Mouse (Mus musculus) kidney, embryonic 14.5 days (tissue): ENCODE measurements at regions not wholly inside any gene's neighbourhood (a gene's known extent, or its start where the extent isn't known, plus 50 kb on each side); places are given as distances from the start of the nearest gene placed in this dataset.

Source experiments
- ATAC-seq: fragments of 200-750 bp; cut with Nextera tagmentation; 2 replicates; pipeline ENCODE4 v1.8.0; 2017; ENCODE audit warnings: moderate number of reproducible peaks, mild to moderate bottlenecking, moderate TSS enrichment, moderate library complexity; ENCODE audit not compliant: low FRiP score, low TSS enrichment
- H3K27ac ChIP-seq: fragments of 300-500 bp; sonication (generic); 2 replicates; pipeline ENCODE4 v1.5.1; 2014; ENCODE audit warnings: low read depth, mild to moderate bottlenecking, low read length, moderate library complexity, mixed read lengths
- H3K27me3 ChIP-seq: fragments of 300-500 bp; sonication (generic); 2 replicates; pipeline ENCODE4 v1.6.1; 2014; ENCODE audit warnings: mild to moderate bottlenecking, low read length; ENCODE audit not compliant: control insufficient read depth, insufficient read depth
- H3K36me3 ChIP-seq: fragments of 300-500 bp; sonication (generic); 2 replicates; pipeline ENCODE4 v1.6.1; 2014; ENCODE audit warnings: low read length, mixed read lengths; ENCODE audit not compliant: control insufficient read depth, insufficient read depth
- H3K4me1 ChIP-seq: fragments of 300-500 bp; sonication (generic); 2 replicates; pipeline ENCODE4 v1.6.1; 2014; ENCODE audit warnings: low read length, mixed read lengths; ENCODE audit not compliant: control insufficient read depth, insufficient read depth
- H3K4me2 ChIP-seq: fragments of 300-500 bp; sonication (generic); replicated peaks from 2 replicates; pipeline ENCODE4 v1.6.1; 2014; ENCODE audit warnings: low read depth, mild to moderate bottlenecking, low read length
- H3K4me3 ChIP-seq: fragments of 300-500 bp; sonication (generic); 2 replicates; pipeline ENCODE4 v1.5.1; 2014; ENCODE audit warnings: mild to moderate bottlenecking, low read length
- H3K9ac ChIP-seq: fragments of 300-500 bp; sonication (generic); 2 replicates; pipeline ENCODE4 v1.6.1; 2014; ENCODE audit warnings: low read depth, mild to moderate bottlenecking, low read length, moderate library complexity
- H3K9me3 ChIP-seq: fragments of 300-500 bp; sonication (generic); 2 replicates; pipeline ENCODE4 v1.6.1; 2016; ENCODE audit warnings: low read length; ENCODE audit not compliant: control insufficient read depth
- WGBS: fragments of 180-500 bp; shearing (Covaris S2); extraction: QIAGEN DNeasy Blood & Tissue Kit; methylation state at CpG from one replicate; pipeline ENCODE4 v1.1.7; 2014; 5-methylcytosine and 5-hydroxymethylcytosine counted together

- H3K27me3 ChIP-seq = no peaks in the 10 kb centered on the region
- H3K9me3 ChIP-seq = no peaks in the 10 kb centered on the region
- H3K27ac ChIP-seq = no peak overlapping the region
- H3K36me3 ChIP-seq = no peaks in the 10 kb centered on the region
- H3K4me3 ChIP-seq = no peak overlapping the region
- H3K9ac ChIP-seq = no peak overlapping the region
- H3K4me1 ChIP-seq = no peaks in the 10 kb centered on the region
- H3K4me2 ChIP-seq = no peak overlapping the region
- no peak for ATAC-seq
- 92% methylated on average over 5 of the region's 5 CpGs for WGBS
Observed at GRCm38 (mm10) chr9:115559521-115559920, 249.3 kb upstream of the Stt3b start.

GRCm38 (mm10) chr9:115561207-115561606, 251.0 kb upstream of the Stt3b start:
- Histone ChIP-seq H3K4me1 (no peaks in the 10 kb centered on the region), H3K9ac (no peak overlapping the region), H3K27ac (no peak overlapping the region), H3K9me3 (no peaks in the 10 kb centered on the region), H3K36me3 (no peaks in the 10 kb centered on the region), H3K4me3 (no peak overlapping the region), H3K4me2 (no peak overlapping the region), H3K27me3 (no peaks in the 10 kb centered on the region)
- ATAC-seq = no peak
- WGBS = 91% methylated on average over 6 of the region's 6 CpGs

GRCm38 (mm10) chr9:115562783-115563182, 252.6 kb upstream of the Stt3b start:
- Histone ChIP-seq H3K9me3 (no peaks in the 10 kb centered on the region), H3K4me2 (no peak overlapping the region), H3K36me3 (no peaks in the 10 kb centered on the region), H3K9ac (no peak overlapping the region), H3K4me1 (no peaks in the 10 kb centered on the region), H3K4me3 (no peak overlapping the region), H3K27ac (no peak overlapping the region), H3K27me3 (no peaks in the 10 kb centered on the region)
- 67% methylated on average over 4 of the region's 4 CpGs for WGBS
- ATAC-seq = no peak

GRCm38 (mm10) chr9:115564366-115564765, 254.1 kb upstream of the Stt3b start:
- Histone ChIP-seq H3K9me3 (peaks cover 2% of the 10 kb centered on the region; the same call in 1 of the 2 replicates), H3K4me1 (no peaks in the 10 kb centered on the region), H3K27ac (no peak overlapping the region), H3K36me3 (no peaks in the 10 kb centered on the region), H3K4me3 (no peak overlapping the region), H3K4me2 (no peak overlapping the region), H3K27me3 (no peaks in the 10 kb centered on the region), H3K9ac (no peak overlapping the region)
- WGBS = 81% methylated on average over 1 of the region's 1 CpGs
- ATAC-seq = no peak

- H3K27me3 ChIP-seq = no peaks in the 10 kb centered on the region
- H3K9me3 ChIP-seq = peaks cover 3% of the 10 kb centered on the region; the same call in 1 of the 2 replicates
- H3K36me3 ChIP-seq = no peaks in the 10 kb centered on the region
- no peak overlapping the region for H3K27ac ChIP-seq
- no peak overlapping the region for H3K4me3 ChIP-seq
- no peaks in the 10 kb centered on the region for H3K4me1 ChIP-seq
- H3K4me2 ChIP-seq = no peak overlapping the region
- ATAC-seq = no peak
- 50% methylated on average over 7 of the region's 7 CpGs for WGBS
- H3K9ac ChIP-seq = no peak overlapping the region
Observed at GRCm38 (mm10) chr9:115568693-115569334, 258.6 kb upstream of the Stt3b start.

- Histone ChIP-seq H3K4me3 (no peak overlapping the region), H3K4me1 (no peaks in the 10 kb centered on the region), H3K27me3 (no peaks in the 10 kb centered on the region), H3K27ac (no peak overlapping the region), H3K9ac (no peak overlapping the region), H3K9me3 (peaks cover 3% of the 10 kb centered on the region; the same call in 1 of the 2 replicates), H3K4me2 (no peak overlapping the region), H3K36me3 (no peaks in the 10 kb centered on the region)
- no peak for ATAC-seq
- 85% methylated on average over 4 of the region's 4 CpGs for WGBS
Observed at GRCm38 (mm10) chr9:115570998-115571397, 260.8 kb upstream of the Stt3b start.

- Histone ChIP-seq H3K4me2 (no peak overlapping the region), H3K9ac (no peak overlapping the region), H3K27me3 (no peaks in the 10 kb centered on the region), H3K27ac (no peak overlapping the region), H3K4me3 (no peak overlapping the region), H3K36me3 (no peaks in the 10 kb centered on the region), H3K9me3 (peaks cover 6% of the 10 kb centered on the region; the same call in 1 of the 2 replicates), H3K4me1 (no peaks in the 10 kb centered on the region)
- WGBS = 58% methylated on average over 3 of the region's 3 CpGs
- ATAC-seq = no peak
Observed at GRCm38 (mm10) chr9:115581116-115581515, 270.9 kb upstream of the Stt3b start.

- no peak overlapping the region for H3K9ac ChIP-seq
- H3K27ac ChIP-seq = no peak overlapping the region
- 90% methylated on average over 11 of the region's 11 CpGs for WGBS
- ATAC-seq = no peak
- no peaks in the 10 kb centered on the region for H3K36me3 ChIP-seq
- no peak overlapping the region for H3K4me2 ChIP-seq
- H3K4me1 ChIP-seq = no peaks in the 10 kb centered on the region
- H3K9me3 ChIP-seq = no peaks in the 10 kb centered on the region
- H3K4me3 ChIP-seq = no peak overlapping the region
- no peaks in the 10 kb centered on the region for H3K27me3 ChIP-seq
Observed at GRCm38 (mm10) chr9:115583548-115583947, 273.3 kb upstream of the Stt3b start.

- H3K4me2 ChIP-seq = no peak overlapping the region
- no peaks in the 10 kb centered on the region for H3K36me3 ChIP-seq
- H3K27ac ChIP-seq = no peak overlapping the region
- H3K27me3 ChIP-seq = no peaks in the 10 kb centered on the region
- no peaks in the 10 kb centered on the region for H3K9me3 ChIP-seq
- H3K4me3 ChIP-seq = no peak overlapping the region
- whole genome bisulfite sequencing = 67% methylated on average over 7 of the region's 7 CpGs
- H3K4me1 ChIP-seq = no peaks in the 10 kb centered on the region
- no peak for ATAC-seq
- no peak overlapping the region for H3K9ac ChIP-seq
Observed at GRCm38 (mm10) chr9:115584874-115585273, 274.7 kb upstream of the Stt3b start.
